Mouse (Mus musculus): ENCODE measurements around the gene Polr1a. TPM values are rescaled to one million over a fixed set of nuclear protein-coding genes. Genes with fewer than 3 reads are reported as not detected.

Polr1a gene
- polyA plus RNA-seq (2015; fragmentation: Nextera tagmentation; extraction: Ambion mirVana) = 4.9 and 5.0 TPM in 2 replicates

DNA sequence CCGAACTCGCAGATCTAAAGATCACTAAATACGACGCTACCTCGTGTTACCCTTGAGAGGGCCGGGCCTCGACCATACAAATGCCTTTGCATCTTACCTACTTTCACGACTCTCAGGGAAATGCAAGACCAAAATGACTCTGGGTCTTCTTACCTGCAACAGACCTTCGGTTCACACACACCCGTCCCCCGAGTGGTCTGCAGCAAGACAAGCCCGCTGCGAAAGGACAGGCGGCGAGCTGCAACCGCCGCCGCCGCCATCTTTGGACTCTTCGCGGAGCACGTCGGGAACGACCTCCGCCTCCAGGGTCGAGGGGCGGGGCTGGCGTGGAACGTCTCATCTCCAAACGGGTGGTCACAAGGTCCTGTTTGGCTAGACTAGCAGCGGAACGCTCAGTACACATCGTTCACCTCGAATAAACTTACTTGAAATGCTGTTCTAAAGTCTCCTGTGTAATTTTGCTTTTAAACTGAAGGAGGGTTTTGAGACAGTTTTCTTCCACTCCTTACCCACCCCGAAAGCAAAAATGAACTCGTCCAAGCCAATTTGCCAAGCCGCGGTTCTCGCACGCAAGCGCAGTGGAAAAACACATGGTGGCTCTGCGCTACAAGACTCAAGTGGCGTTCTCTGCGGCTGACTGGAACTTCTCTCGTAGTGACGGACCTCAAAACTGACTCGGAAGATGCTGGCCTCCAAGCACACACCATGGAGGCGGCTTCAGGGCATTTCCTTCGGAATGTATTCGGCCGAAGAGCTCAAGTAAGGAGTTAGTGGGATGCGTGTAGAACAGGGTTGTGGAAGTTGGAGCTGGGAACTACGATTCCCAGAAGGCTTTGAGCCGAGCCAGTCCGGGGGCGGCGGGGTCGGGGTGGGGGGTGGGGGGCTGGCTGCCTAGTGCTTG is at the start of gene Polr1a, which contains the start of gene Ptcd3:
Polr1a (plus strand) TSS at position 573 of the 901 bp plus-strand sequence.
Ptcd3 (minus strand) TSS at position 270 of the 901 bp plus-strand sequence.
- peak; percentile 86 for ATAC-seq
- peak within 1 kb of the TSS; percentile 74 for H3K4me2 ChIP-seq (replicated peaks; ENCODE audit: low read depth)
- H3K9ac ChIP-seq (ENCODE audit: low read depth, low read length) = peak within 1 kb of the TSS; percentile 56
- no peak within 1 kb of the TSS for H3K27ac ChIP-seq (ENCODE audit: low read depth, low read length)
- TF ChIP-seq CTCF (IDR thresholded peaks at IDR 0.05; ENCODE audit: low read depth) = no peak
- H3K36me3 ChIP-seq (ENCODE audit: control insufficient read depth, insufficient read depth) = peaks cover 25% of the 10 kb centered on the region
- WGBS = under 1% methylated on average over 58 of the region's 58 CpGs
- H3K9me3 ChIP-seq (ENCODE audit: control insufficient read depth) = no peaks in the 10 kb centered on the region
- H3K4me3 ChIP-seq (ENCODE audit: low read depth, low read length) = peak within 1 kb of the TSS; percentile 65
- H3K27me3 ChIP-seq (replicated peaks; ENCODE audit: control insufficient read depth, insufficient read depth, low read length) = no peaks in the 10 kb centered on the region
- no peaks in the 10 kb centered on the region for H3K4me1 ChIP-seq (replicated peaks; ENCODE audit: control insufficient read depth, insufficient read depth, low read length)

DNA sequence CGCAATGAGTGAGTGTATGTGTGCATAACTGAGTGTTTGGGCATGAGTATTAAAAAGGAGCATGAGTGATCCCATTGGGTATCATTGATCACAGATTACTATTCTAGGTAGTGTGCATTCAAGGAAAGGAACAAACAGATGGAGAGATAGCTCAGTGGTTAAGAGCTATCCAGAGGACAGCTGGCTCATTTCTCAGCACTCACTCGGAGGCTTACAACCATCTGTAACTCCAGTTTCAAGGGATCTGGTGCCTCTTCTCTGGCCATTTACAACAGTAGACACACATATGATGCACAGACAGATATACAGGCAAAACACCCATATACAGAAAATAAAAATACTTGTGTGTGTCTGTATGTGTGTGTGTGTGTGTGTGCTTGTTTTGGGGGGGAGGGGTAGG is 41.1 kb upstream of the Polr1a start:
- ATAC-seq = no peak
- no peaks in the 10 kb centered on the region for H3K4me1 ChIP-seq (replicated peaks; ENCODE audit: control insufficient read depth, insufficient read depth, low read length)
- TF ChIP-seq CTCF (IDR thresholded peaks at IDR 0.05; ENCODE audit: low read depth) = no peak
- H3K4me2 ChIP-seq (replicated peaks; ENCODE audit: low read depth) = no peak overlapping the region
- no peaks in the 10 kb centered on the region for H3K27me3 ChIP-seq (replicated peaks; ENCODE audit: control insufficient read depth, insufficient read depth, low read length)
- 91% methylated on average over 2 of the region's 2 CpGs for WGBS
- H3K36me3 ChIP-seq (ENCODE audit: control insufficient read depth, insufficient read depth) = peaks cover 67% of the 10 kb centered on the region
- H3K4me3 ChIP-seq (ENCODE audit: low read depth, low read length) = no peak overlapping the region
- no peaks in the 10 kb centered on the region for H3K9me3 ChIP-seq (ENCODE audit: control insufficient read depth)
- H3K9ac ChIP-seq (ENCODE audit: low read depth, low read length) = no peak overlapping the region
- no peak overlapping the region for H3K27ac ChIP-seq (ENCODE audit: low read depth, low read length)

DNA sequence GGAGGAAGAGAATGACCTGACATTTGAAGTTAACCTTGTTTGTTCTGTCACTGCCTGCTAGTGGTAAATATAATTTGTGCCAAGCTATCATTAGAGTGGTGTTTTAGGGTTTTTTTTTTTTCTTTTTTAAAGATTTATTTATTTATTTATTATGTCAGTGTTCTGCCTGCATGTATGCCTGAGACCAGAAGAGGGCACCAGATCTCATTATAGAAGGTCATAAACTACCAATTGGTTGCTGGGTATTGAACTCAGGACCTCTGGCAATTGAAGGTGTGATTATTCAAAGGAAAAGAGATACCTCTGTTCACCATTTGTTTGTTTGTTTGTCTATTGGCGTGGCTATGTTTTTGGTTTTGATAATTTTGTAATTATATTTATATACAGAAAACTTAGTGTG is 40.0 kb upstream of the Polr1a start:
- H3K27ac ChIP-seq (ENCODE audit: low read depth, low read length) = no peak overlapping the region
- WGBS = 91% methylated on average over 1 of the region's 1 CpGs
- TF ChIP-seq CTCF (IDR thresholded peaks at IDR 0.05; ENCODE audit: low read depth) = peak; percentile 55
- no peak overlapping the region for H3K9ac ChIP-seq (ENCODE audit: low read depth, low read length)
- no peaks in the 10 kb centered on the region for H3K27me3 ChIP-seq (replicated peaks; ENCODE audit: control insufficient read depth, insufficient read depth, low read length)
- no peaks in the 10 kb centered on the region for H3K9me3 ChIP-seq (ENCODE audit: control insufficient read depth)
- no peak overlapping the region for H3K4me3 ChIP-seq (ENCODE audit: low read depth, low read length)
- no peak overlapping the region for H3K4me2 ChIP-seq (replicated peaks; ENCODE audit: low read depth)
- ATAC-seq = no peak
- H3K36me3 ChIP-seq (ENCODE audit: control insufficient read depth, insufficient read depth) = peaks cover 68% of the 10 kb centered on the region
- no peaks in the 10 kb centered on the region for H3K4me1 ChIP-seq (replicated peaks; ENCODE audit: control insufficient read depth, insufficient read depth, low read length)

DNA sequence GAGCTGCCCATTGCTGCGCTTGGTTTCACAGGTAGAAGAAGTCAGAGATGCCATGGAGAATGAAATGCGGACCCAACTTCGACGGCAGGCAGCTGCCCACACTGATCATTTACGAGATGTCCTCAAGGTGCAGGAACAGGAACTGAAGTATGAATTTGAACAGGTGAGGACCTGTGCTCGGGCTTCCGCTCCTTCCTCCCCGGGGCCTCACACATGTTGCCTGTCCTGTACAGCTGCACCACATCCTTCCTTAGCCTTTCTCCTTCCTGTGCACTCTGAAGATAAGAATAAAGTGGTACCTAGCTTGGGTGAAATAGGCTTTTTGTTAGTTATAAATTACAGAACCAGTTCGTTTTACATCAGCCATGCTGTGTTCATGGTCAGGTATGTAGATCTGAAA is 37.5 kb upstream of the Polr1a start:
- 90% methylated on average over 9 of the region's 9 CpGs for WGBS

DNA sequence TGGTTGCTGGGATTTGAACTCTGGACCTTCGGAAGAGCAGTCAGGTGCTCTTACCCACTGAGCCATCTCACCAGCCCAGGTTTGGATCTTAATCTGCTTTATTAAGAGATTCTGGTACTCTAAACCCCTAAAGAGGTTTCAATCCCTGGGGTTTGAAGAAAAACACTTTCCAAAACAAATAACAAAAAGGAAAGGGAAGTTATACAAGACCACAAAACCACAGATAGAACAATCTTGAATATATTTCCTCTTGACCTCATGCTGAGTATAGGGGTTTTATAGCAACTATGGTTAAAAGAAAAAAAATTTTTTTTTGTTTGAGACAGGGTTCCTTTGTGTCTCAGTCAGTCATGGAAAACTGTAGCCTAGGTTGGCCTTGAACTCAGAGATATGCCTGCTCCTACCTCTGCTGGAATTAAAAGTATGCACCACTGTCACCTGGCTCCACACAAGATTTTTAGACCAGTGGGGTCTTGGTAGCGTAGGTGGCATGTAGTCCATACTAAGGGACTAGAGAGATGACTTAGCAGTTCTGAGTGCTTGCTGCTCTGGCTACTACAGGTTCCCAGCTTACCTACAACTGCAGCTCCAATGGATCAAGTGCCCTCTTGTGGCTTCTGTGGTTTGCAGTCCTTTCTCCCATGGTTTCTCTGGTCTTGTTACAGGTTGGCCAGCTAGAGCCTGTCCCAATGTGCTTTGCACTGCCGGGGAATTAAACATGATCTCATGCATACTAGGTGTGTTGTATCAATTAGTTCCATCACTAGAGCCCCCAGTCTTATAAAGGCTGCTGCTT is 30.7 kb upstream of the Polr1a start:
- no peaks in the 10 kb centered on the region for H3K9me3 ChIP-seq (ENCODE audit: control insufficient read depth)
- H3K4me1 ChIP-seq (replicated peaks; ENCODE audit: control insufficient read depth, insufficient read depth, low read length) = no peaks in the 10 kb centered on the region
- TF ChIP-seq CTCF (IDR thresholded peaks at IDR 0.05; ENCODE audit: low read depth) = peak; percentile 29; the same call in 1 of the 2 replicates
- peaks cover 71% of the 10 kb centered on the region for H3K36me3 ChIP-seq (ENCODE audit: control insufficient read depth, insufficient read depth)
- ATAC-seq = no peak
- H3K9ac ChIP-seq (ENCODE audit: low read depth, low read length) = no peak overlapping the region
- 84% methylated on average over 3 of the region's 3 CpGs for WGBS
- no peak overlapping the region for H3K4me2 ChIP-seq (replicated peaks; ENCODE audit: low read depth)
- H3K4me3 ChIP-seq (ENCODE audit: low read depth, low read length) = no peak overlapping the region
- H3K27ac ChIP-seq (ENCODE audit: low read depth, low read length) = no peak overlapping the region; the same call in 1 of the 2 replicates
- no peaks in the 10 kb centered on the region for H3K27me3 ChIP-seq (replicated peaks; ENCODE audit: control insufficient read depth, insufficient read depth, low read length)

More for the DNA sequence above, 37.5 kb upstream of the Polr1a start:
- H3K4me3 ChIP-seq (ENCODE audit: low read depth, low read length) = no peak overlapping the region
- H3K36me3 ChIP-seq (ENCODE audit: control insufficient read depth, insufficient read depth) = peaks cover 68% of the 10 kb centered on the region
- no peak overlapping the region for H3K9ac ChIP-seq (ENCODE audit: low read depth, low read length)
- no peaks in the 10 kb centered on the region for H3K9me3 ChIP-seq (ENCODE audit: control insufficient read depth)
- no peak overlapping the region for H3K4me2 ChIP-seq (replicated peaks; ENCODE audit: low read depth)
- no peaks in the 10 kb centered on the region for H3K27me3 ChIP-seq (replicated peaks; ENCODE audit: control insufficient read depth, insufficient read depth, low read length)
- H3K27ac ChIP-seq (ENCODE audit: low read depth, low read length) = no peak overlapping the region
- H3K4me1 ChIP-seq (replicated peaks; ENCODE audit: control insufficient read depth, insufficient read depth, low read length) = no peaks in the 10 kb centered on the region
- TF ChIP-seq CTCF (IDR thresholded peaks at IDR 0.05; ENCODE audit: low read depth) = no peak
- no peak for ATAC-seq

DNA sequence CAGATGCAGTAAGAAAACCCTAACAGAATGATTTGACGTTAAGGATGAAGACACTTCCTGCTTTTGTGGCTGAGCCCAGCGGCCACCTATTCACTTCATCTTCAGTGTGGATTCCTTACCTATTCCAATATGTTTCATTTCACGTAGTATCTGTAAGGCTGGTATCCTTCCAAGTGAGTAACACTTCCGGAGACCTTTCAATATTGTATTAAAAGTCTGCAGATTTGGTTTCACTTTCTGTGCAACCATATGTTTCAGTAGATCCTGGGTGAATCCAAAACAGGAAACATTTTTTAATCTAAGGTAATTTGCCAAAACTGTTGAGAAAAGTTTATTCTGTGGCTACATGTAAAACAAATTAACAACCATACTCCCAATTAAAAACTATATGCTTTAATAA is 15.6 kb upstream of the Polr1a start:
- no peak overlapping the region for H3K4me3 ChIP-seq (ENCODE audit: low read depth, low read length)
- no peak for TF ChIP-seq CTCF (IDR thresholded peaks at IDR 0.05; ENCODE audit: low read depth)
- no peak overlapping the region for H3K27ac ChIP-seq (ENCODE audit: low read depth, low read length)
- no peaks in the 10 kb centered on the region for H3K27me3 ChIP-seq (replicated peaks; ENCODE audit: control insufficient read depth, insufficient read depth, low read length)
- no peak for ATAC-seq
- no peak overlapping the region for H3K4me2 ChIP-seq (replicated peaks; ENCODE audit: low read depth)
- peaks cover 80% of the 10 kb centered on the region for H3K36me3 ChIP-seq (ENCODE audit: control insufficient read depth, insufficient read depth)
- no peak overlapping the region for H3K9ac ChIP-seq (ENCODE audit: low read depth, low read length)
- 92% methylated on average over 4 of the region's 4 CpGs for whole genome bisulfite sequencing
- H3K4me1 ChIP-seq (replicated peaks; ENCODE audit: control insufficient read depth, insufficient read depth, low read length) = no peaks in the 10 kb centered on the region
- H3K9me3 ChIP-seq (ENCODE audit: control insufficient read depth) = no peaks in the 10 kb centered on the region
